Mouse (Mus musculus): ENCODE results near the gene Slc39a2. TPM values are rescaled to one million over a fixed set of nuclear protein-coding genes. Genes with fewer than 3 reads are reported as not detected.

The Slc39a2 gene
- polyA plus RNA-seq, 1 experiment from 2014 or later = 3.5 TPM

- peaks cover 13% of the 10 kb centered on the region for H3K4me1 ChIP-seq
- no peak overlapping the region for H3K27ac ChIP-seq
- 43% methylated on average over 9 of the region's 9 CpGs for WGBS
- H3K4me3 ChIP-seq = no peak overlapping the region
- no peak for ATAC-seq (ENCODE audit: insufficient number of reproducible peaks, insufficient read depth, low FRiP score, low TSS enrichment, low read depth)
- 0 out of 2 replicates have a peak, but pooled peaks cover 8% of the 10 kb centered on the region for H3K9me3 ChIP-seq
- H3K4me2 ChIP-seq = no peak overlapping the region
- H3K36me3 ChIP-seq = no peaks in the 10 kb centered on the region
- peak overlapping the region; percentile 2; the same call in 1 of the 2 replicates for H3K9ac ChIP-seq
- no peaks in the 10 kb centered on the region for H3K27me3 ChIP-seq
Measured at GRCm38 (mm10) chr14:51941577-51941976, 48.9 kb downstream of the Slc39a2 start.

GRCm38 (mm10) chr14:51942236-51942635 lies 49.5 kb downstream of the Slc39a2 start:
- no peak for ATAC-seq (ENCODE audit: insufficient number of reproducible peaks, insufficient read depth, low FRiP score, low TSS enrichment, low read depth)
- Histone ChIP-seq H3K9ac (no peak overlapping the region), H3K27ac (no peak overlapping the region), H3K4me3 (no peak overlapping the region), H3K4me2 (no peak overlapping the region), H3K9me3 (0 out of 2 replicates have a peak, but pooled peaks cover 8% of the 10 kb centered on the region), H3K4me1 (peaks cover 13% of the 10 kb centered on the region), H3K36me3 (no peaks in the 10 kb centered on the region), H3K27me3 (no peaks in the 10 kb centered on the region)
- WGBS = 41% methylated on average over 7 of the region's 7 CpGs

GRCm38 (mm10) chr14:51943336-51943735 lies 50.6 kb downstream of the Slc39a2 start:
- Histone ChIP-seq H3K36me3 (no peaks in the 10 kb centered on the region), H3K27ac (no peak overlapping the region), H3K9ac (no peak overlapping the region), H3K4me3 (no peak overlapping the region), H3K4me2 (no peak overlapping the region), H3K4me1 (peaks cover 13% of the 10 kb centered on the region), H3K9me3 (0 out of 2 replicates have a peak, but pooled peaks cover 3% of the 10 kb centered on the region), H3K27me3 (no peaks in the 10 kb centered on the region)
- 80% methylated on average over 6 of the region's 6 CpGs for WGBS
- no peak for ATAC-seq (ENCODE audit: insufficient number of reproducible peaks, insufficient read depth, low FRiP score, low TSS enrichment, low read depth)

Other genes with a start within 250 kb of the Slc39a2 start
- gene Gm17079, start 197.4 kb upstream of the Slc39a2 start, polyA plus RNA-seq (2015; fragmentation: Nextera tagmentation; extraction: Ambion mirVana) = not detected in 2 replicates
- gene Gm5800, start 175.7 kb upstream of the Slc39a2 start, polyA plus RNA-seq (2015; fragmentation: Nextera tagmentation; extraction: Ambion mirVana) = not detected in 2 replicates
- gene Ang4, start 119.3 kb upstream of the Slc39a2 start, polyA plus RNA-seq (2015; fragmentation: Nextera tagmentation; extraction: Ambion mirVana) = not detected in 2 replicates
- gene AY358078, start 92.8 kb upstream of the Slc39a2 start, polyA plus RNA-seq (2015; fragmentation: Nextera tagmentation; extraction: Ambion mirVana) = not detected in 2 replicates
- not detected in 2 replicates for gene Ear6, start 39.2 kb upstream of the Slc39a2 start, polyA plus RNA-seq (2015; fragmentation: Nextera tagmentation; extraction: Ambion mirVana)
- 51.3 and 54.2 TPM in 2 replicates for gene Mettl17, start 8.0 kb upstream of the Slc39a2 start, polyA plus RNA-seq (2015; fragmentation: Nextera tagmentation; extraction: Ambion mirVana)
- gene Ndrg2, start 21.3 kb downstream of the Slc39a2 start, polyA plus RNA-seq (2015; fragmentation: Nextera tagmentation; extraction: Ambion mirVana) = 55.2 and 72.4 TPM in 2 replicates
- gene Tppp2, start 25.5 kb downstream of the Slc39a2 start, polyA plus RNA-seq (2015; fragmentation: Nextera tagmentation; extraction: Ambion mirVana) = not detected in 2 replicates
- gene Rnase13, start 29.9 kb downstream of the Slc39a2 start, polyA plus RNA-seq (2015; fragmentation: Nextera tagmentation; extraction: Ambion mirVana) = not detected in 2 replicates
- 165 and 167 TPM in 2 replicates for gene Arhgef40, start 91.8 kb downstream of the Slc39a2 start, polyA plus RNA-seq (2015; fragmentation: Nextera tagmentation; extraction: Ambion mirVana)
- 0.44 and 1.1 TPM in 2 replicates for gene Tmem253, start 122.8 kb downstream of the Slc39a2 start, polyA plus RNA-seq (2015; fragmentation: Nextera tagmentation; extraction: Ambion mirVana)
- 31.1 and 36.0 TPM in 2 replicates for gene Zfp219, start 127.8 kb downstream of the Slc39a2 start, polyA plus RNA-seq (2015; fragmentation: Nextera tagmentation; extraction: Ambion mirVana)
- not detected in 2 replicates for gene Olfr221, start 149.6 kb downstream of the Slc39a2 start, polyA plus RNA-seq (2015; fragmentation: Nextera tagmentation; extraction: Ambion mirVana)
- 755 and 841 TPM in 2 replicates for gene Hnrnpc, start 211.1 kb downstream of the Slc39a2 start, polyA plus RNA-seq (2015; fragmentation: Nextera tagmentation; extraction: Ambion mirVana)
- 71.6 and 81.6 TPM in 2 replicates for gene Rpgrip1, start 217.8 kb downstream of the Slc39a2 start, polyA plus RNA-seq (2015; fragmentation: Nextera tagmentation; extraction: Ambion mirVana)